Mouse (Mus musculus) midbrain, embryonic 12.5 days (tissue): ENCODE measurements around the gene Zfhx3. TPM values are rescaled to one million over a fixed set of nuclear protein-coding genes. Genes with fewer than 3 reads are reported as not detected.

ENCODE experiments used
- ATAC-seq: fragments of 200-750 bp; cut with Nextera tagmentation; 2 replicates; pipeline ENCODE4 v1.8.0; 2017; ENCODE audit warnings: low read depth, moderate TSS enrichment, moderate library complexity; ENCODE audit not compliant: low FRiP score
- H3K27ac ChIP-seq: fragments of 300-500 bp; sonication (generic); replicated peaks from 2 replicates; pipeline ENCODE4 v1.5.1; 2016; ENCODE audit warnings: mild to moderate bottlenecking
- H3K27me3 ChIP-seq: fragments of 300-500 bp; sonication (generic); 2 replicates; pipeline ENCODE4 v1.6.1; 2016; ENCODE audit warnings: mild to moderate bottlenecking
- H3K36me3 ChIP-seq: fragments of 300-500 bp; sonication (generic); 2 replicates; pipeline ENCODE4 v1.6.1; 2016
- H3K4me1 ChIP-seq: fragments of 300-500 bp; sonication (generic); 2 replicates; pipeline ENCODE4 v1.6.1; 2016
- H3K4me2 ChIP-seq: fragments of 300-500 bp; sonication (generic); replicated peaks from 2 replicates; pipeline ENCODE4 v1.6.1; 2016; ENCODE audit warnings: mild to moderate bottlenecking, moderate library complexity
- H3K4me3 ChIP-seq: fragments of 300-500 bp; sonication (generic); 2 replicates; pipeline ENCODE4 v1.5.1; 2016; ENCODE audit warnings: mild to moderate bottlenecking
- H3K9ac ChIP-seq: fragments of 300-500 bp; sonication (generic); replicated peaks from 2 replicates; pipeline ENCODE4 v1.6.1; 2016; ENCODE audit warnings: mild to moderate bottlenecking, moderate library complexity
- H3K9me3 ChIP-seq: fragments of 300-500 bp; sonication (generic); 2 replicates; pipeline ENCODE4 v1.6.1; 2016; ENCODE audit warnings: mild to moderate bottlenecking
- WGBS: fragments of 180-500 bp; shearing (Covaris S2); methylation state at CpG from one replicate; pipeline ENCODE4 v1.1.7; 2016; 5-methylcytosine and 5-hydroxymethylcytosine counted together
- polyA plus RNA-seq: library from polyadenylated mRNA; unstranded; fragments of >200 nt; fragmentation: Nextera tagmentation; extraction: Ambion mirVana; gene quantifications from 2 replicates; pipeline ENCODE4 v1.2.1, GENCODE M21; 2016

Gene Zfhx3
- polyA plus RNA-seq, 1 experiment from 2014 or later: 48.9 TPM

DNA sequence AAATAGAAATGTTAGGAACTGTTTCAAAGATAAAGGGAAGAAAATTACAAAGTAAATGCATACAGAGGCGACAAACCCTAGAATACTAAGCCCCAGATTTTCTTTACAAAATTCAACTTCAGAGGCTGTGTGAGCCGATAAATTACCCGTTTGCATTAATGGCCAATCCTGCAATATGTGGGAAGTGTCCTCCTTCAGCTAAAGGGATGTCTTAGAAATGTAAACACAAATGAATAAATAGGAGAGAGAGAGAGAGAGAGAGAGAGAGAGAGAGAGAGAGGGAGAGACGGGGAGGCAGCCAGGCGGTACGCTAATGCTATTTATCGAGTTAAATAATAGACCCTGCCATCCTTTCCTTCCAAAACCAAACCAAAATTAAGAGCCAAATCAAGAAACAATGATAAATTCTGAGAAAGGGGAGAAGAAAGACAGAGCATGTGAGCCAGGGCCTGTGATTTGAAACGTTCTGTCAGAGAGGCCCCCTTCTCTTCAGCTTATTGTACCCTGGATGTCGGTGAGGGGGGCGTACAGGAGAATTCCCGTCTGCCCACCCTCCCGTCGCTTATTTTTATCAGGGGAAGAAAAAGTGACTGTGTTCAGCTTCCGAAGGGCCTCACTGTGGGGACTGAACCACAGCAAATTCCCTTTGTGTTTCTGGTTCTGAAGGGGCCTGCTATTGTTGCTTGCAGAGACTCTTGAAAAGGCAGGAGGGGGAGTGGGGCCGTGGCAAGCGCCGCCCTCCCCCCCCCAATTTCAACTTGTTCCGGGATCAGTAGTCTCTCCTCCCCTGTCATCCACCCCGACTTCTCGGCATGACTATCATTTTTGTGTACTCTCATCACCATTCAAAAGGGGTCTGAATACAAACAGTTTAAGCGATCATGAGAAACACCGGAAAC lies 303.8 kb downstream of the Zfhx3 start:
- Histone ChIP-seq H3K9ac (peak overlapping the region; percentile 39; the same call in 1 of the 2 replicates), H3K4me3 (0 out of 2 replicates have a peak overlapping the region, but pooled peaks have one; percentile 10), H3K27ac (peak overlapping the region; percentile 91), H3K27me3 (peaks cover 10% of the 10 kb centered on the region; the same call in 1 of the 2 replicates), H3K36me3 (no peaks in the 10 kb centered on the region), H3K9me3 (no peaks in the 10 kb centered on the region), H3K4me1 (peaks cover 44% of the 10 kb centered on the region), H3K4me2 (peak overlapping the region; percentile 52)
- WGBS: 11% methylated on average over 21 of the region's 22 CpGs
- no peak for ATAC-seq

GRCm38 (mm10) chr8:108246934-108247417 lies 304.5 kb downstream of the Zfhx3 start:
- ATAC-seq: no peak
- no peak overlapping the region for H3K4me3 ChIP-seq
- WGBS: 19% methylated on average over 7 of the region's 7 CpGs
- peak overlapping the region; percentile 52 for H3K4me2 ChIP-seq
- H3K9ac ChIP-seq: no peak overlapping the region
- H3K36me3 ChIP-seq: no peaks in the 10 kb centered on the region
- H3K4me1 ChIP-seq: peaks cover 41% of the 10 kb centered on the region
- peaks cover 10% of the 10 kb centered on the region; the same call in 1 of the 2 replicates for H3K27me3 ChIP-seq
- peak overlapping the region; percentile 91 for H3K27ac ChIP-seq
- H3K9me3 ChIP-seq: no peaks in the 10 kb centered on the region

DNA sequence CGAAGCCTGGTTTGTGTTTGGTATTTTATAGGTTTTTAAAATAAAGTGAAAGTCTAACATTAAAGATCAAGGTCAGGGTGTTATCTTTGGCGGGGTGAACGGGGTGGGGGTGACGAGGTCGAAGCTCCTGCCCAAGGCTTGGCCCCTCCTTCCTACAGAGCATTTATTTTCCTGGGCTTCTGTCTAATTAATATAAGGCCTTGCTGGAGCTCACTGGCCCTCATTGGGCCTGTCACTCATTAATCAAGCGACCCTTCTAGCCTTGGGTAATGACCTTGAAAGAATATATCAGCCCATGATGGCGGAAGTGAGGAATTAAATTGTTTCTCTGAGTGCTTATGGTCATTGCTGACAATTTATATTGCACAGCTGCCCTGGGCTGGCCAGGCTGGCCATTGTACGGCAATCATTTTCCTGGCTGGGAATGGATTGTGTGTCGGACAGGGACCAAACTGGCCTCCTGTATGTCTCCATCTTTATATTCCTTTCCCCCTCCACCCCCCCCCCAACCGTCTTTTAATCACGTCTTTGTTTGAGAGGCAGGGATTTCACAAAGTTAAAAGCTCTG lies 322.2 kb downstream of the Zfhx3 start:
- no peaks in the 10 kb centered on the region for H3K36me3 ChIP-seq
- H3K4me1 ChIP-seq: peaks cover 7% of the 10 kb centered on the region; the same call in 1 of the 2 replicates
- WGBS: 51% methylated on average over 11 of the region's 11 CpGs
- ATAC-seq: no peak
- H3K4me2 ChIP-seq: no peak overlapping the region
- H3K4me3 ChIP-seq: no peak overlapping the region
- no peaks in the 10 kb centered on the region for H3K9me3 ChIP-seq
- 0 out of 2 replicates have a peak overlapping the region, but pooled peaks have one; percentile 7 for H3K27ac ChIP-seq
- no peaks in the 10 kb centered on the region for H3K27me3 ChIP-seq
- no peak overlapping the region for H3K9ac ChIP-seq

DNA sequence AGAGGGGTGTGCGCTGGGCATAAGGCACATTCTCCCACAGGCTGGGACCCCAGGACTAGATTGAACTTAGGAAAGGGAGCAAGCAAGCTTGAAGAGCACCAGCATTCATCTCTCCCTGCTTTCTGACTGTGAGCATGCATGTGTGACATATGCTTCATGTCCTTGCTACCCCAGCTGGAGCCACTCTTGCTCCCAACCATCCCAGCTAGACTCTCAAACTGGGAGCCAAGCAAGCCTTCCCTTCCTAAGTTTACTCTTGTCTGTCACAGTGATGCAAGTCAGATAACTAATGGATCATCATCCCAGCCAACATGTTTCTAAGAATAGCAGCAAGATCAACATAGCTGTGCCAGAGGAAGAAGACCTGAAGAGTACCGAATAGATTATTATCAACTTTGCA lies 335.5 kb downstream of the Zfhx3 start:
- H3K36me3 ChIP-seq: no peaks in the 10 kb centered on the region
- no peak overlapping the region for H3K4me2 ChIP-seq
- ATAC-seq: no peak
- H3K9me3 ChIP-seq: no peaks in the 10 kb centered on the region
- 97% methylated on average over 2 of the region's 2 CpGs for WGBS
- H3K4me1 ChIP-seq: no peaks in the 10 kb centered on the region
- no peak overlapping the region for H3K4me3 ChIP-seq
- H3K27ac ChIP-seq: no peak overlapping the region
- no peak overlapping the region for H3K9ac ChIP-seq
- no peaks in the 10 kb centered on the region for H3K27me3 ChIP-seq

- no peak overlapping the region for H3K4me3 ChIP-seq
- H3K9ac ChIP-seq: no peak overlapping the region
- no peak overlapping the region for H3K27ac ChIP-seq
- peaks cover 7% of the 10 kb centered on the region for H3K4me1 ChIP-seq
- H3K9me3 ChIP-seq: no peaks in the 10 kb centered on the region
- WGBS: 64% methylated on average over 11 of the region's 12 CpGs
- no peaks in the 10 kb centered on the region for H3K36me3 ChIP-seq
- H3K4me2 ChIP-seq: no peak overlapping the region
- 0 out of 2 replicates have a peak, but pooled peaks cover 3% of the 10 kb centered on the region for H3K27me3 ChIP-seq
- no peak for ATAC-seq
Measured at GRCm38 (mm10) chr8:108281981-108282380, 339.5 kb downstream of the Zfhx3 start.

GRCm38 (mm10) chr8:108286117-108286516 lies 343.7 kb downstream of the Zfhx3 start:
- Histone ChIP-seq H3K4me2 (no peak overlapping the region), H3K4me1 (peaks cover 14% of the 10 kb centered on the region), H3K4me3 (no peak overlapping the region), H3K9me3 (no peaks in the 10 kb centered on the region), H3K9ac (no peak overlapping the region), H3K36me3 (no peaks in the 10 kb centered on the region), H3K27ac (no peak overlapping the region), H3K27me3 (0 out of 2 replicates have a peak, but pooled peaks cover 3% of the 10 kb centered on the region)
- WGBS: 67% methylated on average over 5 of the region's 5 CpGs
- no peak for ATAC-seq

GRCm38 (mm10) chr8:108300964-108301615 lies 358.6 kb downstream of the Zfhx3 start:
- no peak overlapping the region for H3K4me3 ChIP-seq
- no peaks in the 10 kb centered on the region for H3K36me3 ChIP-seq
- ATAC-seq: peak; percentile 89
- H3K4me1 ChIP-seq: peaks cover 27% of the 10 kb centered on the region
- WGBS: 37% methylated on average over 9 of the region's 9 CpGs
- H3K27me3 ChIP-seq: peaks cover 32% of the 10 kb centered on the region
- H3K9me3 ChIP-seq: no peaks in the 10 kb centered on the region
- peak overlapping the region; percentile 36 for H3K27ac ChIP-seq
- H3K9ac ChIP-seq: no peak overlapping the region
- H3K4me2 ChIP-seq: no peak overlapping the region

DNA sequence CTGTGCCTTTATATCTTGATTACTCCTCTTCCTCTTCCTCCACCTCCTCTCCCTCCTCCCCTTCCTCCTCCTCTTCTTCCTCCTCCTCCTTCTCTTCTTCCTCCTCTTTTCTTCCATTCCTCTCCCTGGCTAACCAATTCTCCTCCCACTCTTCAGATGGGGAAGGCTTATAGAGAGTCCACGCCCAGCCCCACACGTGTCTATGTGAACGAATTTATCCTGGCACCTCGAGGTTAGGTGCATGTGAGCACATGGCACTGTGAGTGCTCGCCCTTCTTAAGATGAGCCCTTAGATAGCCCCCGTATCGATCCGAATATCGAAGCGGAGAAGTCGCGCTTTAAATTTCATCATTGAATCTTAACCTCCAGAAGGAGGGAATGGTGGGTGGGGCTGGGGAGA lies 359.2 kb downstream of the Zfhx3 start:
- peaks cover 27% of the 10 kb centered on the region for H3K4me1 ChIP-seq
- peak overlapping the region; percentile 36; the same call in 1 of the 2 replicates for H3K27ac ChIP-seq
- no peaks in the 10 kb centered on the region for H3K36me3 ChIP-seq
- 85% methylated on average over 12 of the region's 12 CpGs for WGBS
- H3K4me3 ChIP-seq: no peak overlapping the region
- H3K4me2 ChIP-seq: no peak overlapping the region
- peaks cover 32% of the 10 kb centered on the region for H3K27me3 ChIP-seq
- H3K9me3 ChIP-seq: no peaks in the 10 kb centered on the region
- peak; percentile 41; the same call in 1 of the 2 replicates for ATAC-seq
- no peak overlapping the region for H3K9ac ChIP-seq

DNA sequence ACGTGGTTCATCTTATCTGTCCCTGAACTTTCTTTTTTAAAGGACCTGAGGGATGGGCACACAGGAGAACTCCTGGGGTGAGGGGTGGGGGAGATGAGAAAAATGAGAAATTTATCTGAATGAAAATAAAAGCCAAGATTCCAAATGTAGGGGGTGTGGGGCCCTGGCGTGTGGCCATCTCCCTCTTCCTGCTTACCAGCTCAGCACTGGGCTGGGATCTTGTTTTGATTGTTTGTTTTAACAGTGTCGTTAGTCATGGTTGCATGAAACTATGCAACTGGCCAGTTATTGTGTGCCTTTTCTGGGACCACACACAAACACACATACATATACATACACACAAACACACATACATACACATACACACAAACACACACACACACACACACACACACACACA lies 362.9 kb downstream of the Zfhx3 start:
- Histone ChIP-seq H3K4me2 (no peak overlapping the region), H3K36me3 (no peaks in the 10 kb centered on the region), H3K27me3 (peaks cover 23% of the 10 kb centered on the region), H3K27ac (no peak overlapping the region), H3K9me3 (no peaks in the 10 kb centered on the region), H3K4me1 (peaks cover 24% of the 10 kb centered on the region), H3K9ac (no peak overlapping the region), H3K4me3 (no peak overlapping the region)
- no peak for ATAC-seq
- WGBS: 79% methylated on average over 3 of the region's 3 CpGs

DNA sequence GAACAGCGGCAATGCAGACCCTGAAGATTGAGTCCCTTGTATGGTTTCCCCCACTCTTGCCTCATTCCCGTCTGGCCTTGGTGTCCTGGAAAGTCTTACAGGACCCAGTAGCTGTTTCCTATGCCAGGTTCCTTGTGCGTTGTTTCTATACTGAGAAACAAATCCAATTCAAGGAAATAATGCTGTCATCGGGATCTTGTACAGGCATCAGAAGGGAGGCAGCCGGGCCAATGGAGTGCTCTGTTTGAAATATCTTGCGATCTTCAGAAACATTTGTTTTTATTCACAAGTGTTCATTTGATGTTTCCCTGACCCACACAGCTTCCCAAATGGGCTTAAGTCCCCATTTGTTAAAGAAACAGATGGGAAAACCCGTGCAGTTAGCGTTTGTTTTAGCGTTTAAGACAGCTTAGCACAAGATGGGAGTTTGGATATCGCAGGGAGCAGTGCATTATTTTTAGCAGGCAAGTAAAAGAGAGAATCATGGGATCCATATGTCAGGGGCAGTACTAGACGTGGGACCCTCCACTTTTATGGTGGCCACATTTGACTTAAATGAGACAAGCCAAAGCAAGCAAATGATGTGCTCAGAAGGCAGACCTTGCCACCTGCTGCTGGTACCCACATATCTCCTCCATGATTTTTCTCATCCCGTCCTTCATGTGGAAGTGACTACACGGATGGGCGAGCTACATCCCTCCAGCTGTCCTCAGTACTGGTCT lies 367.2 kb downstream of the Zfhx3 start:
- peaks cover 4% of the 10 kb centered on the region for H3K27me3 ChIP-seq
- no peak overlapping the region for H3K27ac ChIP-seq
- H3K4me2 ChIP-seq: no peak overlapping the region
- 88% methylated on average over 14 of the region's 14 CpGs for WGBS
- no peak overlapping the region for H3K4me3 ChIP-seq
- no peaks in the 10 kb centered on the region for H3K36me3 ChIP-seq
- no peak for ATAC-seq
- H3K9me3 ChIP-seq: no peaks in the 10 kb centered on the region
- H3K9ac ChIP-seq: no peak overlapping the region
- H3K4me1 ChIP-seq: peaks cover 6% of the 10 kb centered on the region

DNA sequence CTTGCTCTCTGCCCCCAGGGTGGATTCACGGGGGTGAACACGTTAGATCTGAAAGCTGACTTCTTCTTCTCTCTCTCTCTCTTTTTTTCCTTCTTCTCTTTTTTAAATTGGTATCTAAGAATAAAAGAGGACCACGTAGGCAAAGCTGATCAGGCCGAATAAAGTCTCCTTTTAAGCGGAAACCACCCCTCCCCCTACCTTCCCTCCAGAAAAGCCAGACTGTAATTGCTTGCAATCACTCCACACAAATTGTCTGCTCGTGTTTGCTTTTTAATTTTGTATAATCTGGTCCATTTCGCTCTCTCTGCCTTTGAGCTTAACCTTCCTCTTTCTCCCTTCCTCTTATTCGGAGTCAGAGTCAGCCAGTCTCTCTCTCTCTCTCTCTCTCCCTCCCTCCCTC lies 372.6 kb downstream of the Zfhx3 start:
- Histone ChIP-seq H3K4me2 (no peak overlapping the region), H3K27ac (peak overlapping the region; percentile 32)
- ATAC-seq: no peak

More for the DNA sequence above, 372.6 kb downstream of the Zfhx3 start:
- no peak overlapping the region for H3K9ac ChIP-seq
- no peaks in the 10 kb centered on the region for H3K36me3 ChIP-seq
- H3K27me3 ChIP-seq: no peaks in the 10 kb centered on the region; the same call in 1 of the 2 replicates
- no peak overlapping the region for H3K4me3 ChIP-seq
- peaks cover 11% of the 10 kb centered on the region for H3K4me1 ChIP-seq
- H3K9me3 ChIP-seq: 0 out of 2 replicates have a peak, but pooled peaks cover under 1% of the 10 kb centered on the region
- WGBS: 14% methylated on average over 8 of the region's 8 CpGs
